Mouse (Mus musculus): ENCODE measurements at regions not wholly inside any gene's neighbourhood (a gene's known extent, or its start where the extent isn't known, plus 50 kb on each side); places are given as distances from the start of the nearest gene placed in this dataset.

DNA sequence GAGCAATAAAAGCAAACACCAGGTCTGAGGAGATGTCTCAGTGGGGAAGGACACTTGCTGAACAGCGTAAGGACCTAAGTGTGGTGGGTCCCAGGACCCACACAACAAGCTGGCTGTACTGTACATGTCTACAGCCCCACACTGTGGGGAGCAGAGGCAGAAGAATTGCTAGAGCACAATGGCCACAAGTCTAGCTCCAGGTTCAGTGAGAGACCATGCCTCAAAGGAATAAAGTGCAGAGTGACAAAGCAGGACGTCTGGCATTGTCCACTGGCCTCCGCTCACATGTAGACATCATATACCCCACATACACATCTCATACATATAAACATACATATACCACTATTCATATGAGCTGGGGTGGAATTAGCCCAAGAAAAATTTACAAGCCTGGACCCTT, 77.4 kb downstream of the Mtx3 start:
- TF ChIP-seq EP300 (optimal IDR thresholded peaks at IDR 0.05): no peak
- TF ChIP-seq CTCF (IDR thresholded peaks at IDR 0.05; ENCODE audit: low read depth): no peak

Measured in stomach, postnatal 0 days (tissue).